Mouse (Mus musculus) heart, embryonic 10.5 days (tissue): ENCODE results near the gene Gpank1. TPM values are rescaled to one million over a fixed set of nuclear protein-coding genes. Genes with fewer than 3 reads are reported as not detected.

Experiments used
- DNase-seq: peaks from one replicate; pipeline ENCODE4 v3.0.0-alpha.2; 2017; ENCODE audit warnings: low spot score
- H3K27ac ChIP-seq: fragments of 300-500 bp; sonication (generic); 2 replicates; pipeline ENCODE4 v1.5.1; 2016; ENCODE audit warnings: mild to moderate bottlenecking
- H3K27me3 ChIP-seq: fragments of 300-500 bp; sonication (generic); 2 replicates; pipeline ENCODE4 v1.6.1; 2016; ENCODE audit warnings: mild to moderate bottlenecking; ENCODE audit not compliant: poor library complexity, insufficient read depth, severe bottlenecking
- H3K36me3 ChIP-seq: fragments of 300-500 bp; sonication (generic); 2 replicates; pipeline ENCODE4 v1.6.1; 2016; ENCODE audit warnings: mild to moderate bottlenecking, moderate library complexity
- H3K4me1 ChIP-seq: fragments of 300-500 bp; sonication (generic); 2 replicates; pipeline ENCODE4 v1.6.1; 2016; ENCODE audit warnings: mild to moderate bottlenecking
- H3K4me3 ChIP-seq: fragments of 300-500 bp; sonication (generic); 2 replicates; pipeline ENCODE4 v1.5.1; 2016; ENCODE audit warnings: mild to moderate bottlenecking, moderate library complexity
- H3K9me3 ChIP-seq: fragments of 300-500 bp; sonication (generic); 2 replicates; pipeline ENCODE4 v1.6.1; 2016; ENCODE audit warnings: mild to moderate bottlenecking, moderate library complexity
- WGBS: fragments of 180-500 bp; shearing (Covaris S2); methylation state at CpG from one replicate; pipeline ENCODE4 v1.1.7; 2016; 5-methylcytosine and 5-hydroxymethylcytosine counted together
- polyA plus RNA-seq: library from polyadenylated mRNA; unstranded; fragments of >200 nt; fragmentation: Nextera tagmentation; extraction: Ambion mirVana; gene quantifications from 2 replicates; pipeline ENCODE4 v1.2.1, GENCODE M21; 2016

Gpank1 gene
- polyA plus RNA-seq, 1 experiment from 2014 or later: 24.5 TPM

- Histone ChIP-seq H3K4me3 (no peak overlapping the region), H3K36me3 (no peaks in the 10 kb centered on the region), H3K4me1 (no peaks in the 10 kb centered on the region), H3K27me3 (peaks cover 15% of the 10 kb centered on the region; the same call in 1 of the 2 replicates), H3K9me3 (no peaks in the 10 kb centered on the region), H3K27ac (no peak overlapping the region)
- 64% methylated on average over 11 of the region's 11 CpGs for WGBS
- DNase-seq: no peak
These were observed 51.4 kb downstream of the Gpank1 start for GRCm38 (mm10) chr17:35172445-35173234.

- Histone ChIP-seq H3K4me1 (no peaks in the 10 kb centered on the region), H3K9me3 (no peaks in the 10 kb centered on the region), H3K27ac (no peak overlapping the region), H3K36me3 (no peaks in the 10 kb centered on the region), H3K27me3 (peaks cover 15% of the 10 kb centered on the region; the same call in 1 of the 2 replicates), H3K4me3 (no peak overlapping the region)
- 68% methylated on average over 3 of the region's 3 CpGs for WGBS
- no peak for DNase-seq
These were observed 52.1 kb downstream of the Gpank1 start for GRCm38 (mm10) chr17:35173329-35173728.

Other genes with a start within 250 kb of the Gpank1 start
- 2.2 and 4.1 TPM in 2 replicates for gene Zbtb12, start 242.0 kb upstream of the Gpank1 start, polyA plus RNA-seq
- not detected in 2 replicates for gene Gm20547, start 239.4 kb upstream of the Gpank1 start, polyA plus RNA-seq
- gene C2, start 223.2 kb upstream of the Gpank1 start, polyA plus RNA-seq: 0.67 and 1.6 TPM in 2 replicates
- 46.3 and 66.0 TPM in 2 replicates for gene Ehmt2, start 223.0 kb upstream of the Gpank1 start, polyA plus RNA-seq
- gene Slc44a4, start 207.0 kb upstream of the Gpank1 start, polyA plus RNA-seq: 0.10 and 0.41 TPM in 2 replicates
- 21.3 and 25.5 TPM in 2 replicates for gene Neu1, start 190.2 kb upstream of the Gpank1 start, polyA plus RNA-seq
- 0.20 TPM in 1 of 2 replicates, not detected in the other for gene Hspa1b, start 162.2 kb upstream of the Gpank1 start, polyA plus RNA-seq
- gene Gm20481, start 151.5 kb upstream of the Gpank1 start, polyA plus RNA-seq: 0.52 TPM in 1 of 2 replicates, not detected in the other
- gene Hspa1a, start 149.3 kb upstream of the Gpank1 start, polyA plus RNA-seq: 1.8 and 2.4 TPM in 2 replicates
- 1.6 and 1.7 TPM in 2 replicates for gene Hspa1l, start 148.8 kb upstream of the Gpank1 start, polyA plus RNA-seq
- gene Lsm2, start 139.6 kb upstream of the Gpank1 start, polyA plus RNA-seq: 197 and 247 TPM in 2 replicates
- gene Vars, start 120.5 kb upstream of the Gpank1 start, polyA plus RNA-seq: 112 and 166 TPM in 2 replicates
- 0.26 and 0.34 TPM in 2 replicates for gene Vwa7, start 104.9 kb upstream of the Gpank1 start, polyA plus RNA-seq
- gene Sapcd1, start 93.4 kb upstream of the Gpank1 start, polyA plus RNA-seq: 3.3 and 4.0 TPM in 2 replicates
- gene Msh5, start 74.7 kb upstream of the Gpank1 start, polyA plus RNA-seq: 3.9 and 5.4 TPM in 2 replicates
- gene Clic1, start 71.5 kb upstream of the Gpank1 start, polyA plus RNA-seq: 374 and 380 TPM in 2 replicates
- gene Ddah2, start 62.4 kb upstream of the Gpank1 start, polyA plus RNA-seq: 192 and 290 TPM in 2 replicates
- not detected in 2 replicates for gene Ly6g6c, start 56.1 kb upstream of the Gpank1 start, polyA plus RNA-seq
- 0.63 and 1.0 TPM in 2 replicates for gene Mpig6b, start 55.3 kb upstream of the Gpank1 start, polyA plus RNA-seq
- 0.18 and 0.39 TPM in 2 replicates for gene Ly6g6e, start 44.6 kb upstream of the Gpank1 start, polyA plus RNA-seq
- gene Ly6g6d, start 43.4 kb upstream of the Gpank1 start, polyA plus RNA-seq: 2.5 and 2.6 TPM in 2 replicates
- gene Ly6g6f, start 35.8 kb upstream of the Gpank1 start, polyA plus RNA-seq: 0.91 and 1.0 TPM in 2 replicates
- gene Abhd16a, start 32.2 kb upstream of the Gpank1 start, polyA plus RNA-seq: 66.7 and 69.8 TPM in 2 replicates
- not detected in 2 replicates for gene Ly6g5c, start 13.2 kb upstream of the Gpank1 start, polyA plus RNA-seq
- gene Ly6g5b, start 6.0 kb upstream of the Gpank1 start, polyA plus RNA-seq: 0.73 and 0.99 TPM in 2 replicates
- gene Csnk2b, start 598 bp downstream of the Gpank1 start, polyA plus RNA-seq: 220 and 246 TPM in 2 replicates
- 7.4 and 11.5 TPM in 2 replicates for gene D17H6S53E, start 4.9 kb downstream of the Gpank1 start, polyA plus RNA-seq
- 3.0 and 72.5 TPM in 2 replicates for gene Apom, start 10.6 kb downstream of the Gpank1 start, polyA plus RNA-seq
- 51.4 and 65.5 TPM in 2 replicates for gene Bag6, start 13.7 kb downstream of the Gpank1 start, polyA plus RNA-seq
- gene Prrc2a, start 43.4 kb downstream of the Gpank1 start, polyA plus RNA-seq: 137 and 161 TPM in 2 replicates
- gene Aif1, start 54.6 kb downstream of the Gpank1 start, polyA plus RNA-seq: 0.85 and 2.1 TPM in 2 replicates
- gene Lst1, start 67.0 kb downstream of the Gpank1 start, polyA plus RNA-seq: 1.5 and 2.2 TPM in 2 replicates
- 0.15 TPM in 1 of 2 replicates, not detected in the other for gene Ltb, start 73.0 kb downstream of the Gpank1 start, polyA plus RNA-seq
- gene Tnf, start 80.6 kb downstream of the Gpank1 start, polyA plus RNA-seq: 0.15 TPM in 1 of 2 replicates, not detected in the other
- not detected in 2 replicates for gene Lta, start 83.9 kb downstream of the Gpank1 start, polyA plus RNA-seq
- gene Gm16181, start 99.4 kb downstream of the Gpank1 start, polyA plus RNA-seq: 0.30 TPM in 1 of 2 replicates, not detected in the other
- gene Atp6v1g2, start 112.2 kb downstream of the Gpank1 start, polyA plus RNA-seq: 6.5 and 10.1 TPM in 2 replicates
- gene Nfkbil1, start 114.3 kb downstream of the Gpank1 start, polyA plus RNA-seq: 8.4 and 10.4 TPM in 2 replicates
- 367 and 489 TPM in 2 replicates for gene Ddx39b, start 120.3 kb downstream of the Gpank1 start, polyA plus RNA-seq
- gene H2-D1, start 141.3 kb downstream of the Gpank1 start, polyA plus RNA-seq: 22.5 and 25.0 TPM in 2 replicates
- gene H2-Q1, start 198.9 kb downstream of the Gpank1 start, polyA plus RNA-seq: 0.80 and 1.2 TPM in 2 replicates
- gene H2-Q2, start 220.8 kb downstream of the Gpank1 start, polyA plus RNA-seq: 11.2 and 15.9 TPM in 2 replicates